Mouse (Mus musculus): ENCODE data around the gene BC017158.

The BC017158 gene

DNA sequence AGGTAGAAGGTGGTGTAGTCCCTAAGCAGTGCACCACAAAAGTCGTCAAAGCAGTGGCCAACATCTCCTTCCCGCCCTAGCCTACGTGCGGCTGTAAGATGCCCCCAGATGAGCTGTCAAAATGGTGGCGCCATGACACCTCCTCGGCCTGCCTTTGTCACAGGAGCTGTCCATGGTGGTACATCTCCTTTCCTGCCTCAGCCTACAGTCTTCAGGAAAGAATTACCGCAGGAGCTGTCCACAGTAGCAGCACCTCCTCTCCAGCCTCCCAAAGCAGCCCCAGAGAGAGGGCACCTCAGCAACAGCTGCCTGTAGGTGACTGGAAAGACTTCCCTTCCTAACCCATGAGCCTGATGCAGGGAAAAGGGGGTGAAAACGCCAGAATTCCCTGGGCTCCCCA is 66.2 kb downstream of the BC017158 start:
- no peak for DNase-seq
